Mouse (Mus musculus): ENCODE results near the gene Cfap299. TPM values are rescaled to one million over a fixed set of nuclear protein-coding genes. Genes with fewer than 3 reads are reported as not detected.
A peak's percentile ranks its signal among the peaks of the same experiment; 100 is the strongest.
"Not testable (repeated sequence)": the region's sequence is repeated elsewhere in the genome, so short reads cannot be mapped to it uniquely, and the experiment has no call there.

Gene Cfap299
- polyA plus RNA-seq, 1 experiment from 2014 or later: 2.2 TPM

- Histone ChIP-seq H3K27me3 (replicated peaks) (no peaks in the 10 kb centered on the region), H3K4me3 (no peak overlapping the region), H3K4me1 (no peaks in the 10 kb centered on the region; the same call in 1 of the 2 replicates), H3K36me3 (replicated peaks) (no peaks in the 10 kb centered on the region), H3K27ac (no peak overlapping the region), H3K4me2 (no peak overlapping the region), H3K9me3 (no peaks in the 10 kb centered on the region), H3K9ac (no peak overlapping the region)
- 29% methylated on average over 4 of the region's 4 CpGs for WGBS
- ATAC-seq (replicated peaks): no peak
Measured at GRCm38 (mm10) chr5:98561301-98561700, 232.2 kb downstream of the Cfap299 start.

- H3K4me1 ChIP-seq: no peaks in the 10 kb centered on the region; the same call in 1 of the 2 replicates
- ATAC-seq (replicated peaks): no peak
- no peak overlapping the region for H3K9ac ChIP-seq
- 88% methylated on average over 9 of the region's 9 CpGs for WGBS
- H3K4me2 ChIP-seq: no peak overlapping the region
- H3K27me3 ChIP-seq (replicated peaks): no peaks in the 10 kb centered on the region
- no peak overlapping the region for H3K4me3 ChIP-seq
- no peaks in the 10 kb centered on the region for H3K9me3 ChIP-seq
- no peak overlapping the region for H3K27ac ChIP-seq
- H3K36me3 ChIP-seq (replicated peaks): no peaks in the 10 kb centered on the region
Measured at GRCm38 (mm10) chr5:98562806-98563205, 233.7 kb downstream of the Cfap299 start.

- Histone ChIP-seq H3K9ac (no peak overlapping the region), H3K9me3 (no peaks in the 10 kb centered on the region), H3K36me3 (replicated peaks) (no peaks in the 10 kb centered on the region), H3K27me3 (replicated peaks) (no peaks in the 10 kb centered on the region), H3K4me2 (no peak overlapping the region), H3K4me3 (no peak overlapping the region), H3K27ac (no peak overlapping the region), H3K4me1 (no peaks in the 10 kb centered on the region; the same call in 1 of the 2 replicates)
- no peak for ATAC-seq (replicated peaks)
- WGBS: 23% methylated on average over 9 of the region's 9 CpGs
Measured at GRCm38 (mm10) chr5:98563801-98564200, 234.7 kb downstream of the Cfap299 start.

GRCm38 (mm10) chr5:98566461-98567193, 237.5 kb downstream of the Cfap299 start:
- Histone ChIP-seq H3K27me3 (replicated peaks) (no peaks in the 10 kb centered on the region), H3K4me1 (no peaks in the 10 kb centered on the region; the same call in 1 of the 2 replicates), H3K4me3 (no peak overlapping the region), H3K36me3 (replicated peaks) (no peaks in the 10 kb centered on the region), H3K4me2 (no peak overlapping the region), H3K27ac (no peak overlapping the region), H3K9me3 (no peaks in the 10 kb centered on the region), H3K9ac (no peak overlapping the region)
- 30% methylated on average over 6 of the region's 6 CpGs for WGBS
- ATAC-seq (replicated peaks): peak; percentile 58

- WGBS: 88% methylated on average over 4 of the region's 4 CpGs
Measured at GRCm38 (mm10) chr5:98568481-98568880, 239.4 kb downstream of the Cfap299 start.

GRCm38 (mm10) chr5:98569029-98569513, 240.0 kb downstream of the Cfap299 start:
- H3K9me3 ChIP-seq: no peaks in the 10 kb centered on the region
- no peak overlapping the region for H3K9ac ChIP-seq
- H3K27ac ChIP-seq: no peak overlapping the region
- no peak overlapping the region for H3K4me3 ChIP-seq
- no peaks in the 10 kb centered on the region for H3K4me1 ChIP-seq
- H3K36me3 ChIP-seq (replicated peaks): no peaks in the 10 kb centered on the region
- H3K27me3 ChIP-seq (replicated peaks): no peaks in the 10 kb centered on the region
- no peak for ATAC-seq (replicated peaks)
- WGBS: 71% methylated on average over 3 of the region's 3 CpGs
- H3K4me2 ChIP-seq: no peak overlapping the region

More at GRCm38 (mm10) chr5:98568481-98568880, 239.4 kb downstream of the Cfap299 start:
- Histone ChIP-seq H3K9ac (no peak overlapping the region), H3K36me3 (replicated peaks) (no peaks in the 10 kb centered on the region), H3K9me3 (no peaks in the 10 kb centered on the region), H3K4me3 (no peak overlapping the region), H3K4me1 (no peaks in the 10 kb centered on the region; the same call in 1 of the 2 replicates), H3K27ac (no peak overlapping the region), H3K27me3 (replicated peaks) (no peaks in the 10 kb centered on the region), H3K4me2 (no peak overlapping the region)
- no peak for ATAC-seq (replicated peaks)

- 56% methylated on average over 4 of the region's 4 CpGs for WGBS
- no peak overlapping the region for H3K4me3 ChIP-seq
- H3K27ac ChIP-seq: no peak overlapping the region
- no peaks in the 10 kb centered on the region for H3K27me3 ChIP-seq (replicated peaks)
- no peak overlapping the region for H3K9ac ChIP-seq
- peaks cover 7% of the 10 kb centered on the region; the same call in 1 of the 2 replicates for H3K4me1 ChIP-seq
- H3K4me2 ChIP-seq: no peak overlapping the region
- H3K9me3 ChIP-seq: no peaks in the 10 kb centered on the region
- no peaks in the 10 kb centered on the region for H3K36me3 ChIP-seq (replicated peaks)
- ATAC-seq (replicated peaks): no peak
Measured at GRCm38 (mm10) chr5:98572392-98572791, 243.3 kb downstream of the Cfap299 start.

GRCm38 (mm10) chr5:98574711-98575470, 245.8 kb downstream of the Cfap299 start:
- peaks cover 7% of the 10 kb centered on the region; the same call in 1 of the 2 replicates for H3K4me1 ChIP-seq
- no peaks in the 10 kb centered on the region for H3K36me3 ChIP-seq (replicated peaks)
- 48% methylated on average over 12 of the region's 12 CpGs for WGBS
- no peak overlapping the region for H3K9ac ChIP-seq
- H3K4me2 ChIP-seq: no peak overlapping the region
- H3K4me3 ChIP-seq: no peak overlapping the region
- H3K27ac ChIP-seq: no peak overlapping the region
- no peaks in the 10 kb centered on the region for H3K27me3 ChIP-seq (replicated peaks)
- H3K9me3 ChIP-seq: no peaks in the 10 kb centered on the region
- peak; percentile 45; the same call in 1 of the 2 replicates for ATAC-seq (replicated peaks)

- H3K9ac ChIP-seq: no peak overlapping the region
- H3K4me3 ChIP-seq: no peak overlapping the region
- no peak overlapping the region for H3K4me2 ChIP-seq
- H3K9me3 ChIP-seq: no peaks in the 10 kb centered on the region
- WGBS: 54% methylated on average over 4 of the region's 4 CpGs
- no peaks in the 10 kb centered on the region for H3K27me3 ChIP-seq (replicated peaks)
- no peaks in the 10 kb centered on the region for H3K36me3 ChIP-seq (replicated peaks)
- no peak; the same call in 1 of the 2 replicates for ATAC-seq (replicated peaks)
- no peak overlapping the region for H3K27ac ChIP-seq
- H3K4me1 ChIP-seq: peaks cover 7% of the 10 kb centered on the region; the same call in 1 of the 2 replicates
Measured at GRCm38 (mm10) chr5:98575471-98575834, 246.3 kb downstream of the Cfap299 start.

GRCm38 (mm10) chr5:98576538-98576937, 247.4 kb downstream of the Cfap299 start:
- 92% methylated on average over 6 of the region's 6 CpGs for WGBS
- not testable (repeated sequence) for H3K27ac ChIP-seq; ATAC-seq (replicated peaks); H3K4me2 ChIP-seq; H3K27me3 ChIP-seq (replicated peaks); H3K36me3 ChIP-seq (replicated peaks); H3K9me3 ChIP-seq; H3K4me3 ChIP-seq; H3K9ac ChIP-seq; H3K4me1 ChIP-seq

GRCm38 (mm10) chr5:98578398-98578797, 249.3 kb downstream of the Cfap299 start:
- WGBS: 78% methylated on average over 2 of the region's 2 CpGs
- Histone ChIP-seq H3K27me3 (replicated peaks) (no peaks in the 10 kb centered on the region), H3K4me1 (peaks cover 7% of the 10 kb centered on the region; the same call in 1 of the 2 replicates), H3K9ac (no peak overlapping the region), H3K4me3 (no peak overlapping the region), H3K4me2 (no peak overlapping the region), H3K9me3 (no peaks in the 10 kb centered on the region), H3K27ac (no peak overlapping the region), H3K36me3 (replicated peaks) (no peaks in the 10 kb centered on the region)
- ATAC-seq (replicated peaks): no peak

GRCm38 (mm10) chr5:98580811-98581210, 251.7 kb downstream of the Cfap299 start:
- H3K4me2 ChIP-seq: no peak overlapping the region
- H3K36me3 ChIP-seq (replicated peaks): no peaks in the 10 kb centered on the region
- no peaks in the 10 kb centered on the region for H3K9me3 ChIP-seq
- 73% methylated on average over 5 of the region's 5 CpGs for WGBS
- H3K4me1 ChIP-seq: no peaks in the 10 kb centered on the region; the same call in 1 of the 2 replicates
- no peaks in the 10 kb centered on the region for H3K27me3 ChIP-seq (replicated peaks)
- no peak overlapping the region for H3K27ac ChIP-seq
- no peak for ATAC-seq (replicated peaks)
- H3K9ac ChIP-seq: no peak overlapping the region
- H3K4me3 ChIP-seq: no peak overlapping the region
